Mouse (Mus musculus) induced T-regulatory cell, adult 2 months (primary cell): ENCODE measurements around the gene Cdkl3.

Experiments used
- DNase-seq: peaks from one replicate; pipeline ENCODE4 v3.0.0-alpha.2; 2012; ENCODE audit warnings: low read depth

Cdkl3 gene

GRCm38 (mm10) chr11:52003772-52004528 is at the start of gene Cdkl3:
Gene Cdkl3 (plus strand): TSS chr11:52004221.
- DNase-seq, result peak; percentile 97

GRCm38 (mm10) chr11:51956112-51956511 is 47.9 kb upstream of the Cdkl3 start:
- no peak for DNase-seq

GRCm38 (mm10) chr11:51957760-51958159 is 46.3 kb upstream of the Cdkl3 start:
- DNase-seq, result no peak

DNA sequence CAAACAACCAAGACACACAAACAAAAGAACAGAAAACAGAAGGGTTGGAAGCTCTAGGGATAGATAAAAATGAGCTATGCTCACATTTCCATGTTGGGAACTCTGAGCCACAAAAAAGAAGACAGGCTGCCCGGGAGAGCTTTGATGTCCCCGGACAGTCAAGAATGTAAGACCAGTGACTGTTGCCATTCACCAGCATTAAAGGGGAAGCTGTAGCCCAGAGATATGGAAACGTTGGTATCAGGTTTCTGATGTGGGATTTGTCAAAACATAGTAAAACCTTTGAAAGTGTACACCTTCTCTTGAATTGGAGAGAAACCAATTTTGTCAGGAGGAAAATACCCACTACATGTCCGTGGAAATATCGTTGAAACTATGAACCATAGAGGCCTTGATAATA is 44.5 kb upstream of the Cdkl3 start:
- no peak for DNase-seq

- DNase-seq, result no peak
Measured at GRCm38 (mm10) chr11:51960061-51960460, 44.0 kb upstream of the Cdkl3 start.

DNA sequence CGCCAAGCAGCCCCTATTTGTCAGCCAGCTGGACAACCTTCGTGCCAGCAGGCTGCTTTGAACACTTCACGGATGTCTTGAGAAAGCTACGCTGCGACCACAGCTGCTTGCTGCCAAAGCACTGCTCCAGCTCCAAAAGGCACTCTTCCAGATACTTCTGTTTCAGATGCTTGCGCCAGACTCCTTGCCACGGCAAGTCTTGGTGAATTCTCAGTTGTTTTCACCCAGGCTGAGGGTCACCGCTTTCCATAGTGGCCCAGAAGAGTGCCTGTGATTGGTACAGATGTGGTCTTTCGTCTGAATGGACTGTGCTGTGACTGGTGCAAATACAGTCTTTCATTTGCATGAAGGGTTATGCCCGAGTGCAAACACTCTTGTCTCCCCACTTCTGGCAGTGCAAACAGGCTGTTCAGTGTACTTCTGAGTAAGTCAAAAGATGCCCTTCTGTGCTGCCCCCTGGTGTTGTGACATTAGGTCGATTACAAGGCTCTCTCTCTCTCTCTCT is 43.0 kb upstream of the Cdkl3 start:
- no peak for DNase-seq

DNA sequence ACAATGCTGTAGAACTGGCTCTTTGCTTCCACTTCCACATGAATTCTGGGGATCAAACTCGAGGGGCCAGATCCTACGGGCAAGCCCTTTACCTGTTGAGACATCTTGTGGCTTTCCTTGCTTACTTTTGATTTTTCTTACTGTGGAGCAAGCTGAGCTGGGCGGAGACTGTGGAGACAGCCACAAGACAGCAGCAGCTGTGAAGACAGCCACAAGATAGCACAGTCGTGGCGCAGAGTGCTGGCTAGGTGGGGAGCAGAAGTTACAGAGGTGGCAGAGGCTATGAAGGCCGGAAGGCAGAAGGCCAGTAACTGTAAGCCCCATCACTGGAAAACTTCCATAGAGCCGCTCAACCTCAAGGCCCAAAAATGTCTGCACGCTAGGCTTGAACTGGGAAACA is 42.3 kb upstream of the Cdkl3 start:
- no peak for DNase-seq

GRCm38 (mm10) chr11:51962277-51962676 is 41.7 kb upstream of the Cdkl3 start:
- DNase-seq, result no peak

- DNase-seq, result no peak
Measured at GRCm38 (mm10) chr11:51966651-51967050, 37.4 kb upstream of the Cdkl3 start.

DNA sequence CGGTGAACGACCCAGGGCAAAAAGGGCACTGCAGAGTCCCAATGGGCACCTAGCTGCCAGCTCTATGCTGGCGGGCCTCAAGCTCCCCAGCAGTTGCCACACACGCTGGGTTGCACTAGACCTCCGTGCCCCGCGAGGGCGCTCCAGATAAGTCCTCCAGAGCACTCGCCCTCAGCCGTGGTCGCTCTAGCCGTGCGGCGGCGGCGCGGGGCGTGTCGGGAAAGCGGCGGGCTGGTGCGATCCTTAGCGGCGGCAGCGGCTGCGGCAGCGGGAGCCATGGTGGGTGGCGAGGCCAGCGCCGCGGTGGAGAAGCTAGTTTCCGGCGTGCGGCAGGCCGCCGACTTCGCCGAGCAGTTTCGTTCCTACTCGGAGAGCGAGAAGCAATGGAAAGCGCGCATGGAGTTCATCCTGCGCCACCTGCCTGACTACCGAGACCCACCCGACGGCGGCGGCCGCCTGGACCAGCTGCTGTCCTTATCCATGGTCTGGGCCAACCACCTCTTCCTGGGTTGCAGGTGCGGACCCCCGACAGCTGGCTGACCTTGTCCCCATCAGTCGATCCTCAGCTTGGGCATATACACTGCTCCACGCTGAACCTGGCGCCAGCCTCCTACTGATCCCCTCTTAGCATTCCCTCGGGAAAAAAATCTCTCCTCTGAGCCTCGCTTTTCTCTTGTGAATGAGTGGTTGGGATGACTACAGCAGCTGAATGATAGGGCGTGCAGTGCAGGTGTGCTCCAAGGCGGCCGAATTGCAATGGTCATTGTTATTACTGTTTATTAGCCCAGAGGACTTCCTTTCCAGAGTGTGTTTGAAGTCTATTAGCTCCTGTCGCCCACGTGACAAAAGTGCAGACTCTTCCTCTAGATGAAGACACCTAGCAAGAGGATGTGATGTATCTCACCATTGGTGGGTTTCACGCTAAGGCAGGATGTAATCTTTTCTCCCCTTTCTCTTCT is 36.3 kb upstream of the Cdkl3 start, which contains the start of gene Cdkn2aipnl:
Gene Cdkn2aipnl (plus strand): TSS at position 219 of the 959 bp plus-strand sequence.
- peak; percentile 98 for DNase-seq

DNA sequence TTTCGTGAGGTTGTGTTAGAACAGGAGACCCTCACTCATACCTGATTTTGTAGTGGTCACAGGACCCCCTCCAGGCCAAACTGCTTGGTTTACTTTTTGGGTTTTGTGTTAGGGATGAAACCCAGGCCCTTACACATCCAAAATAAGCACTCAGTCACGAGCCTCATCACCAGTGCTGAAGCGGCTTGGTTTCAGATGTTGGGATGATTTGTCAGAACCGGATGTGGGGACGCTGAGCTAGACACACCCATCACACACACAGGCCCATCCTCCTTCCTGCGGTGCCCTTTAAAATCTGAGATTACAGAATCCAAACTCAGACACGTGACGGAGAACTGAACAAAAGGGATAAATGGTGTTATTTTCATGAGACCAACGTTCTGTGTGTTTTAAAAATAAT is 35.1 kb upstream of the Cdkl3 start:
- peak; percentile 83 for DNase-seq

DNA sequence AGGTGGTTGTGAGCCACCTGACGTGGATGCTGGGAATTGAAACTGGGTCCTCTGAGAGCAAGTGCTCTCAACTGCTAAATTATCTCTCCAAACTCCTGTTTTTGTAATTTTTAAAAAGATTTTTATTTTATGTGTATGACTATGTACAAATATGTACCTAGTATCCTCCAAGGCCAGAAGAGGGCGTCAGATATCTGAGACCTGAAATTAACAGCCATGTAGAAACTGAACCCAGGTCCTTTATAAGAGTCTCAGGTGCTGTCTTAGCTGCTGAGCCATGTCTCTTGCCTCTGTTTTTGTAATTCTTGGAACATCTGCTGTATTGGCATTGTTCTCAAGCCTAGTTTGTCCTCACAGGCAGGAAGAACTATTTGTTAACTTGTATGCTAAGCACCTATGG is 34.5 kb upstream of the Cdkl3 start:
- peak; percentile 57 for DNase-seq

- DNase-seq, result no peak
Measured at GRCm38 (mm10) chr11:51971644-51972043, 32.4 kb upstream of the Cdkl3 start.

DNA sequence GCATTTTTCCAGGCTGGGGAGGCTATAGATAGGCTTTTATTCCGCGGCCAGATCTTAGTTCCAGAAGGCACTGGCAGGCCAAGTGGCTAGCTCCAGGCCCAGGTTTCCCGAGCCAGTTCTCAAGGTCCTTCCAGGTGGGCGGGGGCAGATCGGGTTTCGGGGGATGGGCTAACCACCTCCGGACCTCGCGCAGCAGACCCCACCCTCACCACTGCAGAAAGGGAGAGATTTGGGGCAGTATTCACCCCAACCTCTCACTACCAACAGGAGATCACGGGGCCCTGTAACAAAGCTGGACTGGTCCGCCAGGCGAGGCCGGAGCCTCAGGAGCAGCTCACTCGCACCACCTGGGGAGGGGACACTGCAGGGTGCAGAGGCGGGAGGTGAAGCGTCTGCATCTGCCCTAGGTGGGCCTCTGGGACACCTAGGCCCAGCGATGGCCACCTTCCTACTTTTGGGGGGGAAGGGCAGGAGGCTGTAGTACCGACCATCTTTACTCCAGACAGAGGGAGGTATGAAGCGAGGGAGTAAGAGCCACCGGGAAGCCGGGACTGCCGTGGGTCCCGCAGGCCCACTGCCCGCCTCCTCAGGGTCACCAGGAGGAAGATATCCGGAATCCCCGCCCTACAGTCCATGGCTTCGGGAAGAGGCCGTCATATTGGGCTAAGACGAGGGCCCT is 4.3 kb upstream of the Cdkl3 start:
- no peak for DNase-seq

- peak; percentile 99 for DNase-seq
Measured at GRCm38 (mm10) chr11:52000290-52000962, 3.6 kb upstream of the Cdkl3 start, which contains the start of gene Ube2b. Gene Ube2b (minus strand): TSS chr11:52000762.

- DNase-seq, result no peak
Measured at GRCm38 (mm10) chr11:52001341-52001740, 2.7 kb upstream of the Cdkl3 start.

DNA sequence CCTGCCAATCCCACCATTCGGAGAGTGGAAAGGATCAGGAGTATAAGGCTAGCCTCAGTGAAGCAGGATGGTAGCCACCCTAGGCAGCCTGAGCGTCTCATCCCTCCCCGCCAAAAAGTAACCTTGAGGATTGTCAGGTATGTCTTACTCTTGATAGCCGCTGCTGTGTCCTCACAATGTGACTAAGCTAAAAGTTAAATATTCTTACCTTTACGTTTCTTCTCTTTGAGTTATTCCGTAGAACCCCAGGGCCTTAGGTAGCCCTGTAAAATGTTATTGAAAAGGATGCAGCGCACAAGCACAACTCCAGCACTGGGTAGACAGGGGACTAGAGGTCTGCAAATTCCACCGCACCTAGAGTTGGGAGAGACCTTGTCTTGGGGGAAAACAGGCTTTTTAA is 2.2 kb upstream of the Cdkl3 start:
- DNase-seq, result no peak

GRCm38 (mm10) chr11:52002842-52003504 is 1.0 kb upstream of the Cdkl3 start:
- DNase-seq, result peak; percentile 72

DNA sequence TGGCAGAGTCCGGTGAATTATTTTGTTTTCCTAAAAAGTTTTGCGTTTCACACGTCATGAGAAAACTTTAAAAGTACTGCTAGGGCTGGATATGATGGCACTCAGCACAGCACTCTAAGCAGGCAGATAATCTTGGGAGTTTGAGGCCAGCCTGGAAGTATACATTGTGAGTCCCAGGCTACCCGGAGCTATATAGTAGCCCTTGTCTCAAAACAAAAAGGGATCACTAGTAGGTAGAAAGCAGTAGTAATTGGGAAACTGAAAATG is 583 bp upstream of the Cdkl3 start:
- no peak for DNase-seq

DNA sequence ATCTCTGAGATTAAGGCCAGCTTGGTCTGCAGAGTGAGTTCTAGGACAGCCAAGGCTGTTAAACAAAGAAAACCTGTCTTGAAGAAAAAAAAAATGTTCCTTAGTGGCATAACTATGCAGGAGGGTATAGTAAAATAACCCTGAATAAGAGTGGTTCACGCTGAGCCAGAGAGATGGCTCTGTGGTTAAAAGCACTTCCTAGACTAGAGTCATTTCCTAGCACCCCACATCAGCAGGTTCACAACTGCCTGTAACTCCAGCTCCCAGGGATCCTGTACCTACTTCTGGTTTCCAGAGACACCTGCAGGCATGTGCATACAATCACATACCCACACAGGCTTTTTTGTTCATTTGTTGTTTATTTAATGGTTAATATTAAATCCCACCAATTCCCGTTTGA is 1.6 kb downstream of the Cdkl3 start:
- DNase-seq, result peak; percentile 66

DNA sequence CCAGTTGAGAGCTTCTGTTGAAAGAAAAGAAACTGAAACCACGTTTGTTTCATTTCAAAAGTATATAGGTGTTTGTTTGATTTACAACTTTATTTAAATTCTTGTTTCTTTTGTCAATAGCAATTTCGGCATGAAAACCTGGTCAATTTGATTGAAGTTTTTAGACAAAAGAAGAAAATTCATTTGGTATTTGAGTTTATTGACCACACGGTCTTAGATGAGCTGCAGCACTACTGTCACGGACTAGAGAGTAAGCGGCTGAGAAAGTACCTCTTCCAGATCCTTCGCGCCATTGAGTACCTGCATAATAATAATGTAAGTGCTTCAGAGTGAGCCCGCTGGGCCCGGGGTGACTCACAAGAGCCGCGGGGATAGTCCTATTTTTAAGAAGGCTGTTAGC is 7.0 kb downstream of the Cdkl3 start:
- DNase-seq, result peak; percentile 65
